Mouse (Mus musculus) hindbrain, embryonic 14.5 days (tissue): ENCODE measurements around the gene Padi2. TPM values are rescaled to one million over a fixed set of nuclear protein-coding genes. Genes with fewer than 3 reads are reported as not detected.

ENCODE experiments used
- ATAC-seq: fragments of 200-750 bp; cut with Nextera tagmentation; 2 replicates; pipeline ENCODE4 v1.8.0; 2017; ENCODE audit warnings: moderate number of reproducible peaks, mild to moderate bottlenecking, moderate TSS enrichment, moderate library complexity; ENCODE audit not compliant: low FRiP score
- DNase-seq: peaks from one replicate; pipeline ENCODE4 v3.0.0-alpha.2; 2015; ENCODE audit warnings: low spot score
- H3K27ac ChIP-seq: fragments of 300-500 bp; sonication (generic); 2 replicates; pipeline ENCODE4 v1.5.1; 2014; ENCODE audit warnings: mild to moderate bottlenecking, moderate library complexity
- H3K27me3 ChIP-seq: fragments of 300-500 bp; sonication (generic); 2 replicates; pipeline ENCODE4 v1.6.1; 2014; ENCODE audit warnings: mild to moderate bottlenecking, low read length, mixed read lengths; ENCODE audit not compliant: control insufficient read depth, insufficient read depth
- H3K36me3 ChIP-seq: fragments of 300-500 bp; sonication (generic); replicated peaks from 2 replicates; pipeline ENCODE4 v1.6.1; 2014; ENCODE audit not compliant: control insufficient read depth, insufficient read depth
- H3K4me1 ChIP-seq: fragments of 300-500 bp; sonication (generic); replicated peaks from 2 replicates; pipeline ENCODE4 v1.6.1; 2014; ENCODE audit warnings: antibody characterized with exemption, low read length, mixed read lengths; ENCODE audit not compliant: control insufficient read depth, insufficient read depth
- H3K4me2 ChIP-seq: fragments of 300-500 bp; sonication (generic); replicated peaks from 2 replicates; pipeline ENCODE4 v1.6.1; 2014; ENCODE audit warnings: mild to moderate bottlenecking, moderate library complexity
- H3K4me3 ChIP-seq: fragments of 300-500 bp; sonication (generic); replicated peaks from 2 replicates; pipeline ENCODE4 v1.5.1; 2014; ENCODE audit warnings: mild to moderate bottlenecking, low read length
- H3K9ac ChIP-seq: fragments of 300-500 bp; sonication (generic); 2 replicates; pipeline ENCODE4 v1.6.1; 2014
- H3K9me3 ChIP-seq: fragments of 300-500 bp; sonication (generic); 2 replicates; pipeline ENCODE4 v1.6.1; 2016; ENCODE audit warnings: low read length; ENCODE audit not compliant: control insufficient read depth
- WGBS: fragments of 180-500 bp; shearing (Covaris S2); extraction: QIAGEN DNeasy Blood & Tissue Kit; methylation state at CpG from one replicate; pipeline ENCODE4 v1.1.7; 2014; 5-methylcytosine and 5-hydroxymethylcytosine counted together
- polyA plus RNA-seq: library from polyadenylated mRNA; unstranded; fragments of >200 nt; fragmentation: Nextera tagmentation; extraction: Ambion mirVana; gene quantifications from 2 replicates; pipeline ENCODE4 v1.2.1, GENCODE M21; 2014

The Padi2 gene
- polyA plus RNA-seq, 1 experiment from 2014 or later: 1.5 TPM

- Histone ChIP-seq H3K36me3 (peaks cover 99% of the 10 kb centered on the region), H3K9me3 (no peaks in the 10 kb centered on the region)
These were observed 65.5 kb downstream of the Padi2 start for GRCm38 (mm10) chr4:140971691-140972090.

GRCm38 (mm10) chr4:140974408-140974807 is 68.3 kb downstream of the Padi2 start:
- WGBS: 97% methylated on average over 6 of the region's 6 CpGs
- Histone ChIP-seq H3K4me3 (no peak overlapping the region), H3K4me2 (no peak overlapping the region), H3K27me3 (no peaks in the 10 kb centered on the region), H3K4me1 (no peaks in the 10 kb centered on the region), H3K36me3 (peaks cover 99% of the 10 kb centered on the region), H3K9me3 (no peaks in the 10 kb centered on the region), H3K9ac (no peak overlapping the region), H3K27ac (no peak overlapping the region)
- ATAC-seq: no peak
- no peak for DNase-seq

More at GRCm38 (mm10) chr4:140971691-140972090, 65.5 kb downstream of the Padi2 start:
- H3K9ac ChIP-seq: no peak overlapping the region
- no peak overlapping the region for H3K4me3 ChIP-seq
- no peaks in the 10 kb centered on the region for H3K27me3 ChIP-seq
- 89% methylated on average over 13 of the region's 13 CpGs for WGBS
- ATAC-seq (no peak), DNase-seq (no peak)
- H3K4me1 ChIP-seq: no peaks in the 10 kb centered on the region
- no peak overlapping the region for H3K27ac ChIP-seq
- no peak overlapping the region for H3K4me2 ChIP-seq

GRCm38 (mm10) chr4:140975356-140975755 is 69.2 kb downstream of the Padi2 start:
- ATAC-seq: no peak
- Histone ChIP-seq H3K4me1 (no peaks in the 10 kb centered on the region), H3K4me2 (no peak overlapping the region), H3K36me3 (peaks cover 98% of the 10 kb centered on the region), H3K27ac (no peak overlapping the region), H3K9me3 (no peaks in the 10 kb centered on the region), H3K9ac (no peak overlapping the region), H3K27me3 (no peaks in the 10 kb centered on the region), H3K4me3 (no peak overlapping the region)
- WGBS: 97% methylated on average over 7 of the region's 7 CpGs
- no peak for DNase-seq

DNA sequence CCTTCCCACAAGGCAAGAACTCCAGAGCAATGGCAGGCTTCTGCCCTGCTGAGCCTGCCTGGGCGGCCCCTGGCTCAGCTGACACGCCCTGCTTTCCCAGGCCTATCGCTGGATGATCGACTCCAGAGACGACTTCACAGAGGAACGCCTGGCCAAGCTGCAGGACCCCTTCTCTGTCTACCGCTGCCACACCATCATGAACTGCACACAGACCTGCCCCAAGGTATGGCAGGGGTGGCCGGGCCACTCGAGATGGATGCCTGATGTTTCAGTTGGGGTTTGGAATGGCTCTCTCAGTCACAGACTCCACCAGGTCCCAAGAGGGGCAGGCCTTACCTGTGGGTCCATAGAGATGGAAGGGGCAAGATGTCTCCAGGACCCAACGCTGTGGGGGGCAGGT is 71.1 kb downstream of the Padi2 start:
- ATAC-seq: no peak
- no peak overlapping the region for H3K4me3 ChIP-seq
- peaks cover 78% of the 10 kb centered on the region for H3K36me3 ChIP-seq
- no peak overlapping the region for H3K27ac ChIP-seq
- no peaks in the 10 kb centered on the region for H3K4me1 ChIP-seq
- DNase-seq: no peak
- no peak overlapping the region for H3K9ac ChIP-seq
- no peaks in the 10 kb centered on the region for H3K9me3 ChIP-seq
- no peak overlapping the region for H3K4me2 ChIP-seq
- 91% methylated on average over 10 of the region's 10 CpGs for WGBS
- no peaks in the 10 kb centered on the region for H3K27me3 ChIP-seq

DNA sequence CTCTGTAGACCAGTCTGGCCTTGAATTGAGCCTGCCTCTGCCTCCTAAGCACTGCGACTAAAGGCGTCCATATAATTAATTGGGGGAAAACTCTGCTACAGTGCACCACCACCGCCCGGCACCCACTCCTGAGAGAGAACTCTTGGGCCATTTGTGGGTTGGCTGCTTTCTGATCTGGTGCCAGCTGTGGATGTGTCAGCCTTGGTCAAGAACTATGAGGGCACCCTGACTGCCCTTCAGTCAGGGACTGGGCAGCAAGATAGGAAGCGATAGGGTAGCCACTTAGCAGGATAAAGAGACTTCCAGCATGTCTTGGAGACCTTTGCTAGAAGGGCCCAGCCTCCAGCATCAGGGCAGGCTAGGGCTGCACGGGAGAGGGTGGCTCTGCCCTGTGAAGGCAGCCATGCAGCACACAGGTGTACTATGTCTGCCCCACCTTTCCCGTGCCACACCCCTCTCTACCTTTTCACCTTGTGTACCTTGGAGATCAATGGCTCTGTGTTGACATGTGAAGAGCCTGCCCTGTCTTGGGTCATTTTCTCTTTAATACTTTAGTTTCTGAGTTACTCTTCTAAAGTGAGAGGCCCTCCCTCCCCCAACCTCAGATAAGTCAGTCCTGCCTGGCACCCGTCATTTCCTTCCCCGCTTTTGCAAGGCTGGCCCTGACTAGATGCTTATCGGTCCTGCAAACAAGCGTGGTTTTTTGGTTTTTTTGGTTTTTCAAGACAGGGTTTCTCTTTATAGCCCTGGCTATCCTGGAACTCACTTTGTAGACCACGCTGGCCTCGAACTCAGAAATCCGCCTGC is 71.9 kb downstream of the Padi2 start:
- Histone ChIP-seq H3K9me3 (no peaks in the 10 kb centered on the region), H3K36me3 (peaks cover 70% of the 10 kb centered on the region), H3K4me2 (no peak overlapping the region), H3K27me3 (no peaks in the 10 kb centered on the region), H3K4me3 (no peak overlapping the region), H3K27ac (no peak overlapping the region), H3K9ac (no peak overlapping the region), H3K4me1 (no peaks in the 10 kb centered on the region)
- ATAC-seq (no peak), DNase-seq (no peak)
- WGBS: 95% methylated on average over 14 of the region's 14 CpGs

DNA sequence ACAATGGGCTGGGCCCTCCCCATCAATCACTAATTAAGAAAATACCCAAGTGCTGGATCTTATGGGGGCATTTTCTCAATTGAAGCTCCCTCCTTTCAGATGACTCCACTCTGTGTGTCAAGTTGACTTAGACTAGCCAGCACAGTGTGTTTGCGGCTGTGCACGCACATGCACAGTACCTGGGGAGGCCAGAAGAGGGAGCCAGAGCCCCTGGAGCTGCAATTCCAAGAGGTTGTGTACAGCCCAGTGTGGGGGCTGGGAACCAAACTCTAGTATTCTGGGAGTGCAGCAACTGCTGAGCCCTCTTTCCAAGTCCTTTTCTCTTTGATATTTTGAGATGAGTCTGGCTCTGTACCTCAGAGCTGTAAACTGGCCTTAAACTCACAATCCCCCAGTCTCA is 75.5 kb downstream of the Padi2 start:
- Histone ChIP-seq H3K27ac (no peak overlapping the region), H3K9ac (no peak overlapping the region), H3K4me3 (no peak overlapping the region), H3K4me2 (no peak overlapping the region), H3K36me3 (peaks cover 35% of the 10 kb centered on the region), H3K9me3 (no peaks in the 10 kb centered on the region), H3K27me3 (no peaks in the 10 kb centered on the region), H3K4me1 (0 out of 2 replicates have a peak, but pooled peaks cover 9% of the 10 kb centered on the region)
- DNase-seq (no peak), ATAC-seq (no peak)
- WGBS: 89% methylated on average over 2 of the region's 2 CpGs

- no peaks in the 10 kb centered on the region for H3K9me3 ChIP-seq
- no peak for ATAC-seq
- no peak overlapping the region for H3K9ac ChIP-seq
- H3K4me3 ChIP-seq: no peak overlapping the region
- no peak overlapping the region for H3K27ac ChIP-seq
- peaks cover 23% of the 10 kb centered on the region for H3K36me3 ChIP-seq
- H3K27me3 ChIP-seq: no peaks in the 10 kb centered on the region
- DNase-seq: no peak
- no peak overlapping the region for H3K4me2 ChIP-seq
- 56% methylated on average over 4 of the region's 4 CpGs for WGBS
- peaks cover 14% of the 10 kb centered on the region for H3K4me1 ChIP-seq
These were observed 76.7 kb downstream of the Padi2 start for GRCm38 (mm10) chr4:140982808-140983207.

GRCm38 (mm10) chr4:140983442-140983841 is 77.3 kb downstream of the Padi2 start:
- no peak for ATAC-seq
- Histone ChIP-seq H3K27me3 (no peaks in the 10 kb centered on the region), H3K9ac (0 out of 2 replicates have a peak overlapping the region, but pooled peaks have one; percentile 24), H3K9me3 (no peaks in the 10 kb centered on the region), H3K4me3 (no peak overlapping the region), H3K4me1 (peaks cover 20% of the 10 kb centered on the region), H3K36me3 (peaks cover 18% of the 10 kb centered on the region), H3K4me2 (no peak overlapping the region), H3K27ac (0 out of 2 replicates have a peak overlapping the region, but pooled peaks have one; percentile 51)
- 21% methylated on average over 9 of the region's 9 CpGs for WGBS
- no peak for DNase-seq

DNA sequence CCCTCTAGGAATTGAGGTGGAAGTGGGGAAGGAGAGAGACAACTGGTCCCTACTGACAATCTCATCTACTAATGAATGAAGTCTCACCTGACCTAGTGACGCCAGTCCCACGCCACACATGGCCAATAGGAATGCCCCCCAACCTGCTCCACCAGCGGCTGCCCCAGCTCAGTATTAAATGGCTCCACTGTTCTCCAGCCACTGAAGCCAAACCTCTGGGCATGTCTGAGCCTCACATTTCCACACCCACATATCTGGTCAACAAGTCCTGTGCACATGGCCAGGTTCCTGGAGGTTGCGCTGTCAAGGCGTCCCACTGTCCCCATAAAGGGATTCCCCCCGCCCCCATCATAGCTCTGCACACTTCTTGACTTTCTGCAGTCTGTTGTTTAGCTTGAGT is 78.4 kb downstream of the Padi2 start:
- Histone ChIP-seq H3K4me3 (no peak overlapping the region), H3K4me2 (no peak overlapping the region), H3K27me3 (no peaks in the 10 kb centered on the region), H3K27ac (no peak overlapping the region), H3K9ac (no peak overlapping the region), H3K4me1 (peaks cover 27% of the 10 kb centered on the region), H3K36me3 (peaks cover 7% of the 10 kb centered on the region), H3K9me3 (no peaks in the 10 kb centered on the region)
- 91% methylated on average over 6 of the region's 6 CpGs for WGBS
- ATAC-seq (no peak), DNase-seq (no peak)
